Mouse (Mus musculus): Measurements from ENCODE around the gene Pak1.
A peak's percentile ranks its signal among the peaks of the same experiment; 100 is the strongest.
"Not testable (repeated sequence)": the region's sequence is repeated elsewhere in the genome, so short reads cannot be mapped to it uniquely, and the experiment has no call there.

Pak1 gene

DNA sequence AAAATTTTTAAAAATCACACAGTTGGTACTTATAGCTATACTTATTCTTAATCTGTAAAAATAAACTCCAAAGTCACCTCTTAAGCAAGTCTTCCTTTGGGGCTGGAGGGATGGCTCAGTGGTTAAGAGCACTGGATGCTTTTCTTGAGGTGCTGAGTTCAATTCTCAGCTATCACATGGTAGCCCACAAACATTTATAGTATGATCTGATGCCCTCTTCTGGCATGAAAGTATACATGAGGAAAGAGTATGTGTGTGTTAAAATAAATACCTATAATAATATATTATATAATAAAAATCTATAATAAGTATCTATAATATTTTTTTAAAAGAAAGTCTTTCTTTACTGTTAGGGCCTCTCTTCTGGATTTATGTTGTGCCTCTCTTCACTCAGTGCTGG lies 58.2 kb downstream of the Pak1 start:
- no peak for DNase-seq (ENCODE audit: low read depth, low spot score)

DNA sequence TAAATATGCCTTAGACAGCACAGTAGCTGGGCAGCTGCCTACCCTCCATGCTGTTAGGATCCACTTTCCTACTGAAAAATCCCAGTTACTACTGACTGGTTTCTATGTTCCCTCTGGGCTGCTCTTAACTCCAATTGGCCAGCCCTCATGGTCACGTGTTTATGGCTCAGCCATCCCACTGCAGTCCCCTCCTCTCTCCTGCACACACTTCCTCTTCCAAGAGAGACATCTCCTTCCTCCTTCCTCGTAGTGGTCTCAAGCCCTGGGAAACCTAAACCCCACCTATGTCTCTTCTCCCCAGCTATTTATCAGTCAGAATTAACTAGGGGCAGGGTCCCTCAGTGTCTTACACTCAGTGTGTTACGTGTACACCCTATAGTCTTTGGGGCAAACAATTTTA lies 61.2 kb downstream of the Pak1 start:
- DNase-seq (ENCODE audit: low read depth, low spot score) = not testable (repeated sequence)

- no peak for DNase-seq (ENCODE audit: low read depth, low spot score)
Observed at GRCm38 (mm10) chr7:97850331-97850730, 62.0 kb downstream of the Pak1 start.

- no peak for DNase-seq (ENCODE audit: low read depth, low spot score)
Observed at GRCm38 (mm10) chr7:97863512-97863911, 75.2 kb downstream of the Pak1 start.

GRCm38 (mm10) chr7:97864531-97864930 lies 76.2 kb downstream of the Pak1 start:
- no peak for DNase-seq (ENCODE audit: low read depth, low spot score)

- DNase-seq (ENCODE audit: low read depth, low spot score) = no peak
Observed at GRCm38 (mm10) chr7:97867866-97868265, 79.5 kb downstream of the Pak1 start.

DNA sequence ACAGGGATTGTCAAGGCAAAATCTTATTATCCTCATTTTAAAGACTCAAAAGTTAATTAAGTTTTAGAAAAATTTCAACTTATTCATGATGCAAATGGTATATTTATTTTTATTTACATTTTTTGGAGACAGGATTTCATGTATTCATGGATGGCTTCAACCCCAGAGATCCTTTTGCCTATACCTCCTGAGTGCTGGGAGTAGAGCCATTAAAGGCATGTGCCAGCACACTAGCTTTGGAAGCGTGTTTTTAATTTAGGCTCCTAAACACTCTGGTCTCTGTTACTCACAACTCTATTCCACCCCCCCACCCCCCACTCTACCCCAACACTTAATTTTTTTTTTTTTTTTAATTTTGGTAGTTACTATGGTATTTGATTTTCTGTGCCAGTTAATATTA lies 80.4 kb downstream of the Pak1 start:
- DNase-seq (ENCODE audit: low read depth, low spot score) = no peak

GRCm38 (mm10) chr7:97872396-97872795 lies 84.1 kb downstream of the Pak1 start:
- no peak for DNase-seq (ENCODE audit: low read depth, low spot score)

DNA sequence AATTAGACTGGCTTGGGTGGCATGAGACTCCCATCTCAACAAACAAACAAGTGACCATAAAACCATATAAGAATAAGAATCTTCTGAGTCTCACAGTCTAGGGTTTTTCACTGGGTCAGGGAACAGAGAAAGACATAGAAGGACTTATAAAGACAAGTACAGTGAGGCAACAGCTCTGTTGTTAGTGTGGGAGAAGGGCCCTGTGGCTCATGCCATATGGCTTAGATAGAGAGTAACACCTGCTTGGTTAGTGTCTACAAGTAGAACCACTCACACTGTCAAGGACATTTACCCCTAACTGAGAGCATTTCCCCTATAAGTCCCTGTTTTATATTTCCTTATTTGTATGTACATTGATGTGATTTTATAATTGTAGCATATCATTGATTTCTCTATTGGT lies 85.0 kb downstream of the Pak1 start:
- no peak for DNase-seq (ENCODE audit: low read depth, low spot score)

- DNase-seq (ENCODE audit: low read depth, low spot score) = no peak
Observed at GRCm38 (mm10) chr7:97877846-97878538, 89.7 kb downstream of the Pak1 start.

DNA sequence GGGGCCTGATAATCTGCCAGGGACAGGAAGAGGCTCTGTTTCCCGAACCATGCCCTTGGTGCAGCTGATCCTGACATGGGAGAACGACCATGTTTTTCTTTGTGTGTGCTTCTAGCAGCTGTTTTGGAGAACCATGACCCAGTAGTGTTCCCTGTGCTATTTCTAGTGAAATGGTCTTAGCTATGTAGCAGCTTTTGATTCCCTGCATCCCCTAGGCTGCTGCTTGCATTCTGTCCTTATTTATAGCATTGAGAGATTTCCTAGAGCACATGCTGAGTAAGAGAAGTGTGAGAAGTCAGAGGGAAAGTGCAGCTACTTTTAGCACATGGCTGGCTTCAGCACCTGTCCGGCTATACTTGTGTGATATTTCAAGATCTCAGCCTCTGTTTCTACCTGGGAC lies 123.3 kb downstream of the Pak1 start:
- no peak for DNase-seq (ENCODE audit: low read depth, low spot score)

GRCm38 (mm10) chr7:97914833-97915516 lies 126.6 kb downstream of the Pak1 start:
- no peak for DNase-seq (ENCODE audit: low read depth, low spot score)

DNA sequence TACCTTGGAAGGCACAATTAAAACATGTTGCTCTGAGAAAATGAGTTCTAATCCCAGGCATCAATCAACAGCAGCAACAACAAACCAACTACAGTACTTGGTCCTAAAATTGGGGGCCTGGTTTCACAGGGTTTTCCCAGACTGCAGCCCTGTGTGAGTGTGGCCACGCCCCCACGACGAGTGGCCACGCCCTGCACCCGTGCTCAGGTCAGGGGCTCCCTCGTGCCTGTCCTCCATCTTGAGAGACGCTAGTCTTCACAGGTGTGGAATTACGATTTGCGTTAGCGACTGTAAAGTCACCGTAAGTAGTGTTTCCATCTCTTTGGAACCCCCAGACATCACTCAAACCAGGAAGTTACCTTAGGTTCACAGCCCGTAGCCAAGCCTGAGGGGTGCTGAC lies 131.4 kb downstream of the Pak1 start, which contains the start of gene Gdpd4:
TSS of gene Gdpd4 (plus strand) at position 214 of the 400 bp plus-strand sequence.
- DNase-seq (ENCODE audit: low read depth, low spot score) = peak; percentile 46

GRCm38 (mm10) chr7:97925819-97926218 lies 137.5 kb downstream of the Pak1 start:
- DNase-seq (ENCODE audit: low read depth, low spot score) = no peak

GRCm38 (mm10) chr7:97926978-97927377 lies 138.6 kb downstream of the Pak1 start:
- no peak for DNase-seq (ENCODE audit: low read depth, low spot score)

- no peak for DNase-seq (ENCODE audit: low read depth, low spot score)
Observed at GRCm38 (mm10) chr7:97944485-97944884, 156.1 kb downstream of the Pak1 start.

Data from ES-CJ7 (cell line).